Mouse (Mus musculus): ENCODE measurements around the gene Kif1b.

DNA sequence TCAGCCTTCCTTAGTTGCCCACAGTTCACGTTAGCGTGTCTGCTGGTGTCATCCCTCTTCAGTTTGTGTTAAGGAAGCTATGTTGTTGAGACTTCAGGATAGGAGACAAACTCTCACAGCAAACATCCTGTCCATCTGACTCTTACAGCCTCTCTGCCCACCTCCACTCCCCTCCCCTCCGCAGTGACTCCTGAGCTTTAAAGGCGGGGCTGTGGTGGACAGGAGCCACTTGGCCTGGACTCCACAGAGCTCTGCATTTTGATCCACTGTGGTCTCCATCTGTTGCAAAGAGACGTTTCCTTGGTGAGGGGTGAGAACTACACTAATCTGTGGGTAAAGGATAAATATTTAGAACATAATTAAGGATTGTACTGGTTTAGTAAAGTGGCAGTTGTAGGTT lies 14.5 kb downstream of the Kif1b start:
- no peak for TF ChIP-seq CTCF (IDR thresholded peaks at IDR 0.05)
- no peak for TF ChIP-seq EP300 (IDR thresholded peaks at IDR 0.05)
